Mouse (Mus musculus): Measurements from ENCODE around the gene Tmem256. TPM values are rescaled to one million over a fixed set of nuclear protein-coding genes. Genes with fewer than 3 reads are reported as not detected.
"Not testable (repeated sequence)": the region's sequence is repeated elsewhere in the genome, so short reads cannot be mapped to it uniquely, and the experiment has no call there.

Gene Tmem256
- polyA plus RNA-seq, 2 experiments, result 240 to 382 TPM

DNA sequence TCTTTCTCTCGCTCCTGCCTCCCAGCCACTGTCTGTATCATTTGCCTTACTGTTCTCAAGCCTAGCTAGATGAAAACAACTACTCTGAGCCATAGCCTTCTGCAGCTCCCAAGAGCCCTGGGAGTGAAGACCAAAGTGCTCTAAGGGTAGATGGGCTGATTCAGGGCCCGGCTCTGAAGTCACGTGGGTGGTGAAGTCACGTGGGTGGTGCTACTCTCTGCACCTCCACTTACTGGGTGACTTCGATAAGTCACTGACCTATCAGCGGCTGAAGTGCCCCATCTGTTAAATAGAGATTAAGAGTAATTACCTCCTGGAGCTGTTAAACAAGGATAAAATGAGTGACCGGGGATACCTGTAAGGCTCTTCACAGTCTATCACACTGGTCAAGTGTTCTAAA lies 15.7 kb downstream of the Tmem256 start:
- H3K4me3 ChIP-seq (replicated peaks; ENCODE audit: low read length), result no peak overlapping the region
- 0 out of 2 replicates have a peak, but pooled peaks cover 12% of the 10 kb centered on the region for H3K27me3 ChIP-seq (ENCODE audit: control insufficient read depth, insufficient read depth, low read length)
- no peak overlapping the region for H3K4me2 ChIP-seq (replicated peaks; ENCODE audit: low read depth, low read length, severe bottlenecking)
- no peak overlapping the region for H3K27ac ChIP-seq (replicated peaks; ENCODE audit: low read depth, low read length)
- no peaks in the 10 kb centered on the region for H3K4me1 ChIP-seq (ENCODE audit: control insufficient read depth, insufficient read depth, low read length)
- TF ChIP-seq POLR2A (IDR thresholded peaks at IDR 0.05; ENCODE audit: borderline replicate concordance, extremely low read depth, insufficient read depth, insufficient read length), result no peak
- DNase-seq (ENCODE audit: low spot score), result no peak
- no peak for ATAC-seq (ENCODE audit: low FRiP score, low read depth)
- H3K9me3 ChIP-seq (ENCODE audit: control insufficient read depth, low read length), result no peaks in the 10 kb centered on the region
- peaks cover 31% of the 10 kb centered on the region for H3K36me3 ChIP-seq (ENCODE audit: control insufficient read depth, insufficient read depth, low read length)
- no peak overlapping the region for H3K9ac ChIP-seq (ENCODE audit: low read depth, low read length, severe bottlenecking)
- 71% methylated on average over 7 of the region's 7 CpGs for WGBS

GRCm38 (mm10) chr11:69854680-69855079 lies 16.4 kb downstream of the Tmem256 start:
- Histone ChIP-seq H3K4me2 (replicated peaks; ENCODE audit: low read depth, low read length, severe bottlenecking) (no peak overlapping the region), H3K27me3 (ENCODE audit: control insufficient read depth, insufficient read depth, low read length) (0 out of 2 replicates have a peak, but pooled peaks cover 15% of the 10 kb centered on the region), H3K4me1 (ENCODE audit: control insufficient read depth, insufficient read depth, low read length) (no peaks in the 10 kb centered on the region), H3K9me3 (ENCODE audit: control insufficient read depth, low read length) (no peaks in the 10 kb centered on the region), H3K9ac (ENCODE audit: low read depth, low read length, severe bottlenecking) (no peak overlapping the region), H3K27ac (replicated peaks; ENCODE audit: low read depth, low read length) (no peak overlapping the region), H3K4me3 (replicated peaks; ENCODE audit: low read length) (no peak overlapping the region), H3K36me3 (ENCODE audit: control insufficient read depth, insufficient read depth, low read length) (peaks cover 25% of the 10 kb centered on the region)
- whole genome bisulfite sequencing, result 84% methylated on average over 10 of the region's 10 CpGs
- TF ChIP-seq POLR2A (IDR thresholded peaks at IDR 0.05; ENCODE audit: borderline replicate concordance, extremely low read depth, insufficient read depth, insufficient read length), result no peak
- DNase-seq (ENCODE audit: low spot score) (no peak), ATAC-seq (ENCODE audit: low FRiP score, low read depth) (no peak)

- 0 out of 2 replicates have a peak, but pooled peaks cover 15% of the 10 kb centered on the region for H3K27me3 ChIP-seq (ENCODE audit: control insufficient read depth, insufficient read depth, low read length)
- WGBS, result 13% methylated on average over 16 of the region's 16 CpGs
- no peak for TF ChIP-seq POLR2A (IDR thresholded peaks at IDR 0.05; ENCODE audit: borderline replicate concordance, extremely low read depth, insufficient read depth, insufficient read length)
- peaks cover 18% of the 10 kb centered on the region for H3K36me3 ChIP-seq (ENCODE audit: control insufficient read depth, insufficient read depth, low read length)
- H3K4me3 ChIP-seq (replicated peaks; ENCODE audit: low read length), result no peak overlapping the region
- ATAC-seq (ENCODE audit: low FRiP score, low read depth), result peak; percentile 58
- no peak overlapping the region for H3K27ac ChIP-seq (replicated peaks; ENCODE audit: low read depth, low read length)
- no peaks in the 10 kb centered on the region for H3K9me3 ChIP-seq (ENCODE audit: control insufficient read depth, low read length)
- H3K4me1 ChIP-seq (ENCODE audit: control insufficient read depth, insufficient read depth, low read length), result no peaks in the 10 kb centered on the region
- no peak for DNase-seq (ENCODE audit: low spot score)
- no peak overlapping the region for H3K9ac ChIP-seq (ENCODE audit: low read depth, low read length, severe bottlenecking)
- no peak overlapping the region for H3K4me2 ChIP-seq (replicated peaks; ENCODE audit: low read depth, low read length, severe bottlenecking)
Observed at GRCm38 (mm10) chr11:69855347-69855746, 17.0 kb downstream of the Tmem256 start.

- Histone ChIP-seq H3K9ac (ENCODE audit: low read depth, low read length, severe bottlenecking) (0 out of 2 replicates have a peak within 1 kb of the TSS, but pooled peaks have one; percentile 25), H3K36me3 (ENCODE audit: control insufficient read depth, insufficient read depth, low read length) (no peaks in the 10 kb centered on the region), H3K4me3 (replicated peaks; ENCODE audit: low read length) (0 out of 2 replicates have a peak within 1 kb of the TSS, but pooled peaks have one; percentile 4), H3K4me2 (replicated peaks; ENCODE audit: low read depth, low read length, severe bottlenecking) (peak within 1 kb of the TSS; percentile 15), H3K27me3 (ENCODE audit: control insufficient read depth, insufficient read depth, low read length) (0 out of 2 replicates have a peak, but pooled peaks cover 15% of the 10 kb centered on the region), H3K27ac (replicated peaks; ENCODE audit: low read depth, low read length) (no peak within 1 kb of the TSS), H3K4me1 (ENCODE audit: control insufficient read depth, insufficient read depth, low read length) (no peaks in the 10 kb centered on the region), H3K9me3 (ENCODE audit: control insufficient read depth, low read length) (no peaks in the 10 kb centered on the region)
- WGBS, result 22% methylated on average over 28 of the region's 30 CpGs
- ATAC-seq (ENCODE audit: low FRiP score, low read depth), result no peak
- no peak for DNase-seq (ENCODE audit: low spot score)
- no peak for TF ChIP-seq POLR2A (IDR thresholded peaks at IDR 0.05; ENCODE audit: borderline replicate concordance, extremely low read depth, insufficient read depth, insufficient read length)
Observed at GRCm38 (mm10) chr11:69858113-69858998, 20.0 kb downstream of the Tmem256 start, which contains the start of gene Tnk1. Gene Tnk1 (minus strand): TSS chr11:69858730.

- H3K27ac ChIP-seq (replicated peaks; ENCODE audit: low read depth, low read length); H3K27me3 ChIP-seq (ENCODE audit: control insufficient read depth, insufficient read depth, low read length); H3K4me3 ChIP-seq (replicated peaks; ENCODE audit: low read length); H3K36me3 ChIP-seq (ENCODE audit: control insufficient read depth, insufficient read depth, low read length); H3K4me2 ChIP-seq (replicated peaks; ENCODE audit: low read depth, low read length, severe bottlenecking); H3K9me3 ChIP-seq (ENCODE audit: control insufficient read depth, low read length); ATAC-seq (ENCODE audit: low FRiP score, low read depth); DNase-seq (ENCODE audit: low spot score); H3K4me1 ChIP-seq (ENCODE audit: control insufficient read depth, insufficient read depth, low read length); H3K9ac ChIP-seq (ENCODE audit: low read depth, low read length, severe bottlenecking): not testable (repeated sequence)
- 84% methylated on average over 3 of the region's 3 CpGs for WGBS
Observed at GRCm38 (mm10) chr11:69863729-69864128, 25.4 kb downstream of the Tmem256 start.
